Mouse (Mus musculus) spleen, adult 2 months (tissue): ENCODE results near the gene Nrd1. TPM values are rescaled to one million over a fixed set of nuclear protein-coding genes. Genes with fewer than 3 reads are reported as not detected.

ENCODE experiments used
- DNase-seq, 2 experiments: peaks; one replicate each; pipeline versions ENCODE4 v3.0.0 to v3.0.0-alpha.2; 2012 to 2021; ENCODE audit warnings: low spot score in 2 of 2, low read depth in 1 of 2
- H3K27ac ChIP-seq: fragments of 200-500 bp; 2 replicates; pipeline ENCODE4 v1.5.1; 2012; ENCODE audit warnings: low read length, inconsistent platforms; ENCODE audit not compliant: insufficient read depth
- H3K27me3 ChIP-seq: fragments of 200-500 bp; 2 replicates; pipeline ENCODE4 v1.6.1; 2012; ENCODE audit warnings: mild to moderate bottlenecking, moderate library complexity, low read length, inconsistent platforms; ENCODE audit not compliant: control insufficient read depth, insufficient read depth
- H3K36me3 ChIP-seq: fragments of 200-500 bp; 2 replicates; pipeline ENCODE4 v1.6.1; 2012; ENCODE audit warnings: mild to moderate bottlenecking, low read length, inconsistent platforms; ENCODE audit not compliant: control insufficient read depth, insufficient read depth
- H3K4me1 ChIP-seq: fragments of 200-500 bp; 2 replicates; pipeline ENCODE4 v1.6.1; 2011; ENCODE audit warnings: inconsistent platforms; ENCODE audit not compliant: control insufficient read depth, insufficient read depth, insufficient read length
- H3K4me3 ChIP-seq: fragments of 200-500 bp; 2 replicates; pipeline ENCODE4 v1.5.1; 2011; ENCODE audit warnings: mild to moderate bottlenecking, inconsistent platforms; ENCODE audit not compliant: insufficient read depth, insufficient read length; ENCODE audit errors: extremely low read depth
- CTCF ChIP-seq: fragments of 200-500 bp; IDR thresholded peaks from 2 replicates; pipeline ENCODE4 v1.5.1; 2011; ENCODE audit warnings: mild to moderate bottlenecking, inconsistent platforms; ENCODE audit not compliant: insufficient read depth, insufficient read length, insufficient replicate concordance; ENCODE audit errors: extremely low read depth
- POLR2A ChIP-seq: fragments of 200-500 bp; IDR thresholded peaks from 2 replicates; pipeline ENCODE4 v1.6.1; 2011; ENCODE audit warnings: low read depth, low read length, inconsistent platforms
- WGBS: fragments of 180-500 bp; shearing (Covaris S2); methylation state at CpG from one replicate; pipeline ENCODE4 v1.1.7; 2018; 5-methylcytosine and 5-hydroxymethylcytosine counted together
- polyA plus RNA-seq: library from polyadenylated mRNA; depleted of rRNA; stranded (reverse); fragments of >200 nt; gene quantifications from 2 replicates; pipeline ENCODE4 v1.2.3, GENCODE M21; 2012

Gene Nrd1
- polyA plus RNA-seq, 1 experiment = 23.0 TPM

GRCm38 (mm10) chr4:109080118-109080517 is 79.7 kb downstream of the Nrd1 start:
- TF ChIP-seq POLR2A (no peak), CTCF (no peak)
- peaks cover 27% of the 10 kb centered on the region for H3K36me3 ChIP-seq
- DNase-seq = no peak
- WGBS = 83% methylated on average over 5 of the region's 5 CpGs
- H3K4me1 ChIP-seq = no peaks in the 10 kb centered on the region; the same call in 1 of the 2 replicates
- H3K4me3 ChIP-seq = no peak overlapping the region
- no peaks in the 10 kb centered on the region for H3K27me3 ChIP-seq
- H3K27ac ChIP-seq = peak overlapping the region; percentile 66

GRCm38 (mm10) chr4:109089171-109089570 is 88.7 kb downstream of the Nrd1 start:
- DNase-seq = no peak
- WGBS = 87% methylated on average over 5 of the region's 5 CpGs
- no peak for TF ChIP-seq POLR2A
- TF ChIP-seq CTCF = no peak
- Histone ChIP-seq H3K36me3 (peaks cover 6% of the 10 kb centered on the region), H3K4me1 (no peaks in the 10 kb centered on the region), H3K27ac (no peak overlapping the region), H3K27me3 (no peaks in the 10 kb centered on the region), H3K4me3 (no peak overlapping the region)

GRCm38 (mm10) chr4:109089999-109090398 is 89.5 kb downstream of the Nrd1 start:
- Histone ChIP-seq H3K4me1 (no peaks in the 10 kb centered on the region), H3K27ac (no peak overlapping the region), H3K27me3 (no peaks in the 10 kb centered on the region), H3K36me3 (peaks cover 6% of the 10 kb centered on the region), H3K4me3 (no peak overlapping the region)
- no peak for TF ChIP-seq POLR2A
- no peak for TF ChIP-seq CTCF
- WGBS = 75% methylated on average over 6 of the region's 6 CpGs
- no peak for DNase-seq

- TF ChIP-seq POLR2A = no peak
- TF ChIP-seq CTCF = no peak
- Histone ChIP-seq H3K27me3 (no peaks in the 10 kb centered on the region), H3K36me3 (peaks cover 5% of the 10 kb centered on the region), H3K27ac (no peak overlapping the region), H3K4me1 (no peaks in the 10 kb centered on the region), H3K4me3 (no peak overlapping the region)
- 82% methylated on average over 8 of the region's 8 CpGs for WGBS
- DNase-seq = no peak
Observed at GRCm38 (mm10) chr4:109091241-109091777, 90.9 kb downstream of the Nrd1 start.

GRCm38 (mm10) chr4:109092344-109092743 is 91.9 kb downstream of the Nrd1 start:
- no peaks in the 10 kb centered on the region for H3K27me3 ChIP-seq
- no peak overlapping the region for H3K4me3 ChIP-seq
- H3K4me1 ChIP-seq = no peaks in the 10 kb centered on the region
- no peak overlapping the region for H3K27ac ChIP-seq
- TF ChIP-seq CTCF (no peak), POLR2A (no peak)
- H3K36me3 ChIP-seq = peaks cover 14% of the 10 kb centered on the region
- DNase-seq = no peak
- WGBS = 90% methylated on average over 5 of the region's 5 CpGs

- no peaks in the 10 kb centered on the region for H3K4me1 ChIP-seq
- peaks cover 16% of the 10 kb centered on the region for H3K36me3 ChIP-seq
- H3K27ac ChIP-seq = no peak overlapping the region
- H3K27me3 ChIP-seq = no peaks in the 10 kb centered on the region
- no peak overlapping the region for H3K4me3 ChIP-seq
- 86% methylated on average over 2 of the region's 2 CpGs for WGBS
- TF ChIP-seq POLR2A (no peak), CTCF (no peak)
- DNase-seq = no peak
Observed at GRCm38 (mm10) chr4:109094269-109094668, 93.8 kb downstream of the Nrd1 start.

GRCm38 (mm10) chr4:109098861-109099260 is 98.4 kb downstream of the Nrd1 start:
- Histone ChIP-seq H3K27ac (no peak overlapping the region), H3K4me3 (no peak overlapping the region), H3K36me3 (peaks cover 23% of the 10 kb centered on the region), H3K4me1 (no peaks in the 10 kb centered on the region; the same call in 1 of the 2 replicates), H3K27me3 (no peaks in the 10 kb centered on the region)
- no peak for DNase-seq
- TF ChIP-seq POLR2A (no peak), CTCF (no peak)
- WGBS = 93% methylated on average over 3 of the region's 3 CpGs
